Mouse (Mus musculus) liver, postnatal 0 days (tissue): ENCODE measurements around the gene Gm20696. TPM values are rescaled to one million over a fixed set of nuclear protein-coding genes. Genes with fewer than 3 reads are reported as not detected.

Experiments used
- ATAC-seq: fragments of 200-750 bp; cut with Nextera tagmentation; 2 replicates; pipeline ENCODE4 v1.8.0; 2017; ENCODE audit warnings: mild to moderate bottlenecking, moderate library complexity
- DNase-seq: peaks from one replicate; pipeline ENCODE4 v3.0.0-alpha.2; 2016
- H3K27ac ChIP-seq: fragments of 300-500 bp; sonication (generic); 2 replicates; pipeline ENCODE4 v1.5.1; 2014; ENCODE audit warnings: antibody characterized with exemption, moderate library complexity, mild to moderate bottlenecking, low read depth
- H3K27me3 ChIP-seq: fragments of 300-500 bp; sonication (generic); 2 replicates; pipeline ENCODE4 v1.6.1; 2014; ENCODE audit warnings: low read length, control low read depth, mixed read lengths; ENCODE audit not compliant: insufficient read depth
- H3K36me3 ChIP-seq: fragments of 300-500 bp; sonication (generic); replicated peaks from 2 replicates; pipeline ENCODE4 v1.6.1; 2014; ENCODE audit warnings: mild to moderate bottlenecking, control low read depth, low read length, moderate library complexity, mixed read lengths; ENCODE audit not compliant: insufficient read depth
- H3K4me1 ChIP-seq: fragments of 300-500 bp; sonication (generic); 2 replicates; pipeline ENCODE4 v1.6.1; 2014; ENCODE audit warnings: antibody characterized with exemption, mild to moderate bottlenecking, control low read depth; ENCODE audit not compliant: insufficient read depth
- H3K4me2 ChIP-seq: fragments of 300-500 bp; sonication (generic); 2 replicates; pipeline ENCODE4 v1.6.1; 2014; ENCODE audit warnings: low read depth, mild to moderate bottlenecking, low read length, moderate library complexity, mixed read lengths
- H3K4me3 ChIP-seq: fragments of 300-500 bp; sonication (generic); 2 replicates; pipeline ENCODE4 v1.5.1; 2014; ENCODE audit warnings: low read depth, low read length
- H3K9ac ChIP-seq: fragments of 300-500 bp; sonication (generic); replicated peaks from 2 replicates; pipeline ENCODE4 v1.6.1; 2014; ENCODE audit warnings: mild to moderate bottlenecking, moderate library complexity
- H3K9me3 ChIP-seq: fragments of 300-500 bp; sonication (generic); 2 replicates; pipeline ENCODE4 v1.6.1; 2016; ENCODE audit warnings: mild to moderate bottlenecking, control low read depth, low read length, mixed read lengths
- CTCF ChIP-seq: sonication (generic); IDR thresholded peaks from 2 replicates; pipeline ENCODE4 v1.5.1; 2016; ENCODE audit warnings: antibody characterized with exemption, low read depth
- EP300 ChIP-seq: IDR thresholded peaks from 2 replicates; pipeline ENCODE4 v1.6.1; 2016; ENCODE audit warnings: antibody characterized with exemption, low read depth, mild to moderate bottlenecking
- WGBS: fragments of 180-500 bp; shearing (Covaris S2); extraction: QIAGEN DNeasy Blood & Tissue Kit; methylation state at CpG from one replicate; pipeline ENCODE4 v1.1.7; 2014; ENCODE audit not compliant: insufficient replicate concordance; 5-methylcytosine and 5-hydroxymethylcytosine counted together
- polyA plus RNA-seq: library from polyadenylated mRNA; unstranded; fragments of >200 nt; fragmentation: Nextera tagmentation; extraction: Ambion mirVana; gene quantifications from 2 replicates; pipeline ENCODE4 v1.2.1, GENCODE M21; 2015

The Gm20696 gene
- polyA plus RNA-seq, 1 experiment from 2014 or later = 1.2 TPM

- no peak overlapping the region for H3K9ac ChIP-seq
- H3K36me3 ChIP-seq = peaks cover 3% of the 10 kb centered on the region; the same call in 1 of the 2 replicates
- 66% methylated on average over 9 of the region's 9 CpGs for WGBS
- H3K27me3 ChIP-seq = no peaks in the 10 kb centered on the region
- no peak overlapping the region for H3K27ac ChIP-seq
- DNase-seq (no peak), ATAC-seq (no peak)
- no peaks in the 10 kb centered on the region for H3K9me3 ChIP-seq
- H3K4me2 ChIP-seq = peak overlapping the region; percentile 32
- H3K4me1 ChIP-seq = peaks cover 23% of the 10 kb centered on the region
- H3K4me3 ChIP-seq = no peak overlapping the region
- TF ChIP-seq EP300 (no peak), CTCF (no peak)
Measured at GRCm38 (mm10) chr6:99439214-99439877, 227.3 kb downstream of the Gm20696 start.

- H3K36me3 ChIP-seq = peaks cover 12% of the 10 kb centered on the region
- no peak overlapping the region for H3K4me3 ChIP-seq
- ATAC-seq = no peak
- no peaks in the 10 kb centered on the region for H3K27me3 ChIP-seq
- no peak overlapping the region for H3K4me2 ChIP-seq
- H3K4me1 ChIP-seq = peaks cover 27% of the 10 kb centered on the region
- TF ChIP-seq EP300 = no peak
- no peak for TF ChIP-seq CTCF
- no peak for DNase-seq
- H3K27ac ChIP-seq = no peak overlapping the region
- WGBS = 66% methylated on average over 6 of the region's 6 CpGs
- H3K9me3 ChIP-seq = no peaks in the 10 kb centered on the region
- H3K9ac ChIP-seq = no peak overlapping the region
Measured at GRCm38 (mm10) chr6:99436371-99436770, 230.2 kb downstream of the Gm20696 start.

DNA sequence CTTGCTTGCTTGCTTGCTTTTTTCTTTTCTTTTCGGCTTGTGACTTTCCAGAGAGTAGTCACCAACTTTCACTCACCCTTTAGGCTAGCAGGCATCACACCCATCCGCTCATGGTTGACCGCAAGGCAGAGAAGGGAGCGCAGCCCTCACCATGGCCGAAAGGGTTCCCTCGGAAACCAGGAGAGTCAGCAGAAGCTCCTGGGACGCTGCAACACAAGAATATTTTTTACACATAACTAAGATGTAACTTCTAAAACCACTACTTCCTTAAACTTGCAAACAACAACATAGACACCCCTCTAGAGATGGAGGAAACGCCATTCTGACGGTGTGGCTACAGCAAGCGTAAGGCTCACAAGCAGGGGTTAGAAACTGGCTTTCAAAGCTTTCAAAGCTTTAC lies 231.5 kb downstream of the Gm20696 start:
- H3K4me1 ChIP-seq = peaks cover 17% of the 10 kb centered on the region
- peak overlapping the region; percentile 23; the same call in 1 of the 2 replicates for H3K27ac ChIP-seq
- no peak for ATAC-seq
- no peaks in the 10 kb centered on the region for H3K27me3 ChIP-seq
- 73% methylated on average over 10 of the region's 10 CpGs for WGBS
- H3K4me2 ChIP-seq = no peak overlapping the region
- peaks cover 12% of the 10 kb centered on the region for H3K36me3 ChIP-seq
- TF ChIP-seq CTCF (no peak), EP300 (no peak)
- H3K9ac ChIP-seq = no peak overlapping the region
- no peak for DNase-seq
- no peaks in the 10 kb centered on the region for H3K9me3 ChIP-seq
- H3K4me3 ChIP-seq = no peak overlapping the region

DNA sequence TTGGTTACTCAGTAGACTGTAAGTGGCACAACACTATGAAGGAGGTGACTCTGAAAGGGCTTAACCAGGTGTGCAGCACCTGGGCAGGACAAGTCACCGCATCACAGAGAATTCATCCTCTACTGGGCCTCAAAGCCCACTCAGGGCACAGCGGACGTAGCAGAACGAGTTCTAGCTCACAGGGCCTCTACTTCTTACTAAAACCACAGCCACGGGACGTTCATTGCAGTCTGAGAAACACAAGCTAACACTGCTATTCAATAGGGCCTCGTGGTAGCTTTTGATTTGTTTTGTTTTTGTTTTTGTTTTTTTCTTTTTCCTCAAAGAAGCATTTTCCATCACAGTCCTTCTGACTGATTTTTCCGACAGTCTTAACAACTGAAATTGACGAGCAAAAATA lies 233.6 kb downstream of the Gm20696 start:
- Histone ChIP-seq H3K4me2 (no peak overlapping the region), H3K27me3 (no peaks in the 10 kb centered on the region), H3K9ac (no peak overlapping the region), H3K27ac (no peak overlapping the region), H3K36me3 (peaks cover 12% of the 10 kb centered on the region), H3K9me3 (no peaks in the 10 kb centered on the region), H3K4me1 (peaks cover 7% of the 10 kb centered on the region), H3K4me3 (no peak overlapping the region)
- ATAC-seq (no peak), DNase-seq (no peak)
- TF ChIP-seq EP300 (no peak), CTCF (no peak)
- WGBS = 86% methylated on average over 9 of the region's 9 CpGs

GRCm38 (mm10) chr6:99431941-99432340 lies 234.7 kb downstream of the Gm20696 start:
- Histone ChIP-seq H3K4me2 (peak overlapping the region; percentile 40; the same call in 1 of the 2 replicates), H3K4me3 (no peak overlapping the region), H3K4me1 (peaks cover 7% of the 10 kb centered on the region), H3K9me3 (no peaks in the 10 kb centered on the region), H3K36me3 (peaks cover 12% of the 10 kb centered on the region), H3K27me3 (no peaks in the 10 kb centered on the region), H3K9ac (peak overlapping the region; percentile 26; the same call in 1 of the 2 replicates), H3K27ac (no peak overlapping the region)
- TF ChIP-seq CTCF = no peak
- no peak for TF ChIP-seq EP300
- WGBS = 47% methylated on average over 4 of the region's 4 CpGs
- ATAC-seq (no peak), DNase-seq (no peak)

DNA sequence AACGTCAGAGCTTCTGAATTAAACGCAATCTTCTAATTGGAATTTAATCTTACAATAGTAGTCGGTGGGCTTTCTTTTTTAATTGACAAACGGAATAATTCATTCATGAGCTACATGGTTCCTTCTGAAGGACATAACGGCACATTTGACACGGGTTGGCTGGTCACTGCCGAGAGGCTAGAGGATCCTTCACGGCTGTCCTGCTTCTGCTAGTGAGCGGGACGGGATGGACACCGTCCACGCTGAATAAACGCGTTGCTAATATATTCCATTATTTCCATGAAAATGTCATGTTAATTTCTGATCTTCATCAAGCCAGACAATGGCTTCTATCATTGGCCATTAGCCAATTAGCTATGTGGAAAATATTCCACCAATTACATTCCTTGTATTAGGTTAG lies 236.0 kb downstream of the Gm20696 start:
- TF ChIP-seq EP300 (no peak), CTCF (no peak)
- peaks cover 4% of the 10 kb centered on the region for H3K4me1 ChIP-seq

More for the DNA sequence above, 236.0 kb downstream of the Gm20696 start:
- 88% methylated on average over 14 of the region's 14 CpGs for WGBS
- Histone ChIP-seq H3K4me3 (no peak overlapping the region), H3K27ac (no peak overlapping the region), H3K9ac (no peak overlapping the region), H3K4me2 (no peak overlapping the region), H3K36me3 (peaks cover 12% of the 10 kb centered on the region), H3K27me3 (no peaks in the 10 kb centered on the region), H3K9me3 (no peaks in the 10 kb centered on the region)
- no peak for DNase-seq
- ATAC-seq = no peak
